Mouse (Mus musculus): ENCODE measurements around the gene Tnfrsf25. TPM values are rescaled to one million over a fixed set of nuclear protein-coding genes. Genes with fewer than 3 reads are reported as not detected.

Tnfrsf25 gene
- total RNA-seq, 2 experiments from 2014 or later: 0.76 to 0.84 TPM

DNA sequence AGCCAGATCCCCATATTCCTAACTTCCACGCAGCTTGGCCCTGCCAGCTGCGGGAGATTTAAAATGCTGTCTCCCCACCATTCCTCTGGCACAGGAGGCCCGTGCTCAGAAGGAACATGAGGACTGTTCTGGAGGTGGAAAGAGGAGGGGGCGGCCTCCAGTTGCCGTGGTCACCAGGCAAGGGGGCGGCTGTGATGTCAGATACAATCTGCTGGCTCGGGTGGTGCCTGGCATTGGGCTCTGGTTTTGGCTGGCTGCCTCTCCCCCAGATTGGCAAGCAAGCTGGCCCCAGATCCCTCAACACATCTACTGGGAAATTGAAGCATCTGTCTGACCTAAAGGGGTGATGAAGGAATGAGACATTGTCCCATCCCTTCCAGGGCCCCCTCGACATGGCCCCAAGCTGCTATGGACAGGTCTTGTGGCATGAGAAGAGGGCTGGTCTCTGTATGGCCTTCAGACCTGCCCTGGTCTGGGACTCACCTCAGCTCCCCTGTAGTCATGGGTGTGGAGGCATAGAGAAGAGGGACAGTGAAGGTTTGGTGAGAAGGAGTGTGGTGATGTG lies 27.1 kb upstream of the Tnfrsf25 start:
- no peak for DNase-seq
- intact Hi-C loops (cut with DNase I): no loop called here

DNA sequence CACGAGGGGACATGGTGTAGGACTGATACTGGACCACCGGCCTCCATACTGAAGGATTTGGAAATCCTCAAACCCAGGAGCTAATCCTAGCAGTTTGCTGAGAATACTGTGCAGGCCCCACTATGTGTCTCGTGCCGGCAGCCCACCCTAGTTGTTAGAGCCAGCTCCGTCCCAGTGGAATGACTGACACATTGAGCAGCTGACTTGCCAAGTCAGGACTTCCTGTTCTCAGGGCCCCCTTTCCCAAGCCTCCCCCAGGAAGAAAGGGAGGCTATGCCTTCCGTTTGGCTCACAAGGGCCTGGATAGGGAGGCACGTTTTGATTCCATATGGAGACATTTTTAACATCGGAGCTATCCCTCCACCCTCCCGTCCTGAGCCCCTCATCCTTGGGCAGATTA lies 25.5 kb upstream of the Tnfrsf25 start:
- no peak for DNase-seq
- intact Hi-C loops (cut with DNase I): no loop called here

DNA sequence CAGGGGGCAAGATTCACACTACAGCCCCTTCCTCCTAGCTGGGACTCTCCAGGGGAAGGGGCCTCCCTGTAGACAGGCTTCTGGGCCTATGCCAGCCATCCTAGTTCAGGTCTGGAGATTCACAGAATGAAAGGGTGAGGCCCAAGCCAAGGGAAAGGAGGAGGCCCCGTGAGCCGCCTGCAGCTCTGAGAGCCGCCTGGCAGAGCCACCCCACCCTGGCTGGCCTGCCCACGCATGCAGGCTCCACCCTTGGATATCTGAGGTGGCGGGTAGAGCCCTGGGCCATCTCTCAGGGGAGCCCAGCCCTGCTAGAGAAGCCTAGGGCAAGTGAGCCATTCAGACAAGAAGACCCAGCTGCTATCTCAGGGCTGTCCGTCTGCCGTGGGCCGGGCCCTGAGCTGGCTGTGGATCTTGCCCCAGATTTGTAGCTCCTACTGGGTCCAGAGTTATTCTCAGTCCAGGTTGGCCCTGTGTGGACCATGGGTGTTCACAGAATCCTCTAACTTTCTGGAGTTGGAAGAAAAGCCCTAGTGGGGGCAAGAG lies 22.9 kb upstream of the Tnfrsf25 start:
- DNase-seq: no peak
- intact Hi-C loops (cut with DNase I): no loop called here

DNA sequence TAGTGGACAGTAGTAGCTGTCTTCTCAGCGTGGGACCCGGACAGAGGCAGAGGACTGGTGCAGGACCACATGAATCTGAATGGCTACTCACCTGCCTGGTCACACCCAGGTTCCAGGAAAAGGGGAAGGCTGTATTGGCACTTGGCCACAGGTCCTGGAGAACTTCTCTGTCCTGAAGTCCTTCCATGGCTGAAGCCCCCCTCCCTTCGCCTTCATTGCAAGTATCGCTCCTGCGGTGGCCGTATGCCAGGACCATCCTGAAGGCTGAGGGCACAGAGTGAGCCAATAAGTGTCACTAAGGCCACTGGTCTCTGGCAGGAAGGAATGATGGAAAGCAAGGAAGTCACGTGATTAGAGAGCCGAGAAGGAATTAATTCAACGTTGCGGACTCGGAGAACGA lies 21.5 kb upstream of the Tnfrsf25 start:
- intact Hi-C loops (cut with DNase I): no loop called here
- DNase-seq: no peak

DNA sequence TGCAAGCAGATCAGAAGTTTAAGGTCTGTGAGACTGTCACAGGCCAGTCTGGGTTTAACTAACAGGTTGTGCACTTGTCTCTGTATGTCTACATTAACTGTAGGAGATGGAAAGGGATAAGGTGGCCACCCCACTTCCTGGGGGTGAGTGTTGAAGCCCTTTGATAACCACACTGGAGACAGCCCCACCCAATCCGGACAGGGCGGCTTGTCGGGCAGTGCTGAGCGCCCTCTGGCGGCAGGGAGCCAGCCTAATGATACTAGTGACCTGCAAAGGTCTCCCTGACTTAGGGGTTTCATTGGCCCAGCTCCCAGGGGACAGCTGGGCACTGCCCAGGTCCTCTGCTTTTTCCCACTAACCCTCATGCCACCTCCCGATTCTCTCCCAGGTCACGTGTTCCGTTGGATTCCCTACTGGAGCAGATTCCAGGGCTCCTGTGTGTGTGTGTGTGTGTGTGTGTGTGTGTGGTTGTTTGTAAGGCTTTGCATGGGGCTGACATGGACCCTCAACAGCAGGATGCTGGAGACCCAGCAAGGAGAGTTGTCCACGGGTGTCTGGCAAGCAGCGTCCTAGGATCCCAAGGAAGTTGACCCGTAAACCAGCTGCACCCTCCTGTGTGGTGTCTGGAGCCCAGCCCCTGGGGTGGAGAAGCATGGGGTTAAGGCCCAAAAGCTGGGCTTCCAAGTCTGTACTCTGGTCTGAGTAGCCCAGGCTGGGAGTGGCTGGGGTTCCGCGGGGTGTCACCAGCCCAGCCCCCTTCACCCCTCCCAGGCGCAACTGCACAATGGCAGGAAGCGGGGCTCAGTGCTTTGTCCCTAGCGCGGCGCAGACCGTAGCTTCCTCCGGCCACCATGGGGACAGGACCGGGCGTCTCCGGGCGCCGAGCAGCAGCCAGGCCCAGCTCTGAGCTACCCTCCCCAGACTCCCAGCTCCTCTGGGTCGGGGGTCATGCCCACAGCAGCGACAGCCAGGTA lies 19.5 kb upstream of the Tnfrsf25 start:
- intact Hi-C loops (cut with DNase I): loop anchor here (2.0 kb wide), 2 partner anchors 57 to 113 kb away; partner anchors contain the start of genes Nol9 and Tas1r1

GRCm38 (mm10) chr4:152096927-152097326 lies 18.8 kb upstream of the Tnfrsf25 start:
- intact Hi-C loops (cut with DNase I): loop anchor here (2.0 kb wide), 2 partner anchors 58 to 114 kb away; partner anchors contain the start of genes Nol9 and Tas1r1
- DNase-seq: no peak

More for the DNA sequence above, 19.5 kb upstream of the Tnfrsf25 start:
- DNase-seq: peak; percentile 74 to 77

DNA sequence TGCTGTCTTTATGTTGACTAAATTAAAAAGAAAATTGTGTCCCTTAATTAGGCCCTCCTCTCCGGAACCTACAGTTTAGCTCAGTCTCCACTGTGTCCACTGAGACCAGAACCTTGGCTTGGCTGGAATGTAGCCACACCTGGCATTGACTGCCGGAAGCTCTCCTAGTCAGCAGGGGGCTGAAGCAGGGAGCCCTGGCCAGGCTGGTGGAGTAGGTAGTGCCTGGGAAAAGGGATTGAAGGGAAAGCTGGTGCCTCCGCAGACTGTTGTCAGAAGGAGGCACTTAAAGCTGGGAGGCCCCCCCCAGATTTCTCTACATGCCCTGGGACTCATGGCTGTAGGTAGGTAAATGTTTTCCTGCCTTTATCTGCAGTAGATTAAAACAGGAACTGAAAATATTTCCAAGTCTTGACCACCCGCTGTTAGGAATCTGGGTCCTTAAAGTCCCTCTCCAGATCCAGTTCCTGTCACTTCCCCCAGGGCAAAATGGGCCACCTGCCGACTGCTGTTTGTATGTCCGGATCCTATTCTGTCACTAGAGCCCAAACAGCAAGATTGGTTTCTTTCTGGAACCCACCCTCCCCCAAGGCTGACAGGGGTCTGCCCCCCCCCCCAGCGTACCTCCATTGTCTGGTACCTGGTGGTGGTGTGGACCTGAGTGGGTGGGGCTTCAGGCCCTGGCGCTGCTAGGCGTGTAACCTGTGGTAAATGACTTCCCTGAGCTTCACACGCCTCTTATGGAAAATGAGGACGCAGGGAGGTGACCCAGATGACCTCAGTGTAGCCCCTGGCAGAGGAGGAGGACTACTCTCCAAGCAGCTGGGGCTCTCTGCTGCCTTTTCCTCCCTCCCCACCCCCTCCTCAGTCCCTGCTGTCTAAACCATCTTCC lies 17.6 kb upstream of the Tnfrsf25 start:
- intact Hi-C loops (cut with DNase I): loop anchor here (2.0 kb wide), 2 partner anchors 59 to 115 kb away; partner anchors contain the start of genes Nol9 and Tas1r1
- no peak for DNase-seq

DNA sequence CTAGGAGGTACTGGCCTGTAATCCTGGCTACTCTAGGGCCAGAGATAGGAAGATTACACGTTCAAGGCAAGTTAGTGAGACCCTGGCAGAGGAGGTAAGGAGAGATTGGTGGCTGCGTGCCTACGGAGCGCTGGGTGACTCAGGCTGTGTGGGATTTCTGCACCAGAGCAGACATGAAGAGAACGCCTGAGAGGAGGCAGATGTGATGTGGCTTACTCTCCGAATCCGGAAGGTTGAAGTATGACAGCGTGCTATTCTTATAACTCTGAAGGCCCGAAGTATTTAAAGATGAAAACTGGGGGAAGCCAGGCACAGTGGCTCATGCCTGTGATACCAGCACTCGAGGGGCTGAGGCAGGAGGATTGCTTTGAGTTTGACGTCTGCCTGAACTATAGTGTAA lies 15.2 kb upstream of the Tnfrsf25 start:
- DNase-seq: no peak
- intact Hi-C loops (cut with DNase I): no loop called here

- DNase-seq: no peak
- intact Hi-C loops (cut with DNase I): no loop called here
These were observed 14.6 kb upstream of the Tnfrsf25 start for GRCm38 (mm10) chr4:152101081-152101653.

GRCm38 (mm10) chr4:152101921-152102320 lies 13.8 kb upstream of the Tnfrsf25 start:
- intact Hi-C loops (cut with DNase I): no loop called here
- DNase-seq: no peak

DNA sequence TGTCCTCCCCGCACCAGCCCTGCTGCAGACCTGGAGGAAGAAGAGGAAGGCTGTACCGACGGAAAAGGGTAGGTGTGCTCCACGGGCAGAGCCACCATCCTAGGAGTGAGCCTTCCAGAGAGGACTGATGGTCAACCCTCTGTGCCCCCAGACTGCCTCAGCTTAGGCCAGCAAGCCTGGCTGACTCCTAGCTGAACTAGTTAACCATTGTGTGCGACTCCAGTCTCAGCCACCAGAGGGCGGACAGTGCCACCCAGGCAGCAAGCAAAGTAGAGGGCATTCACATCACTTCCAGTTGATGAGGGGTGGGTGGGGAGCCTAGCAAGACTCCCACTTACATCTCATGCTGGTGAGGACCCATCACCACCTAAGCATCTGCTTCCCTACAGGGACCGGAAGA lies 12.7 kb upstream of the Tnfrsf25 start:
- intact Hi-C loops (cut with DNase I): no loop called here
- peak in 1 of 2 experiments; percentile 63 for DNase-seq

DNA sequence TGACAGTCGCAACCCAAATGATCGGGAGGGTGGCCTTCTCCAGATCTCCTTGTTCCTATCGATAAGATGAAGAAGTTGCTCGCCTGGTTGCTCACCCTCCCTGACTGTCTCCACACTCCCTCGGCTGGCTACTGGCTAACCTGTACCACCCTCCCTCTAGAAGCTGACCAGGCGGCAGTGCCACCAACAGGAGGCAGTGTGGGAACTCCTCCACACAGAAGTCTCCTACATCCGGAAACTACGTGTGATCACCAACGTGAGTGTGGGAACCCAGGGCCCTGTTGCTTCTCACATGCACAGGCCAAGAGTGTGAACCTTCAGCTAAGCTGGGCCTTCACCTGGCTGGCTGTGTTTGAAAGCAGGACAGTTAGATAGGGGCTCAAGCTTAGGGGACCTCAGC lies 9.0 kb upstream of the Tnfrsf25 start:
- DNase-seq: no peak
- intact Hi-C loops (cut with DNase I): no loop called here

DNA sequence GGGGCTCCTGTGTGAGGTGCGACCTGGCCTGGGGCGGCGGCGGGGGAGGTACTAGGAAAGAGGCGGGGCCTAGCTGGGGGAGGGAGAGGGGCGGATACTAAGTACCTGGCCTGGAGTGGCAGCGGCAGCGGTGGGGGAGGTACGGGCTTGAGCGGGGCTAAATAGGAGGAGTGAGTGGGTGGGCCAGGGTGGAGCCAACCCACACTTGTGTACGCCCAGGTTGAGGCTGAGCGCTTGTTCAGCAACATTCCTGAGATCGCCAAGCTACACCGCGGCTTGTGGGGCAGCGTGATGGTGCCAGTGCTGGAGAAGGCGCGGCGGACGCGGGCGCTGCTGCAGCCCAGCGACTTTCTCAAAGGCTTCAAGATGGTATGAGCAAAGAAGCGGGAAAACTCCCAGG lies 8.2 kb upstream of the Tnfrsf25 start:
- intact Hi-C loops (cut with DNase I): no loop called here
- no peak for DNase-seq

- DNase-seq: no peak
- intact Hi-C loops (cut with DNase I): no loop called here
These were observed 7.7 kb upstream of the Tnfrsf25 start for GRCm38 (mm10) chr4:152107971-152108509.

- no peak for DNase-seq
- intact Hi-C loops (cut with DNase I): no loop called here
These were observed 7.1 kb upstream of the Tnfrsf25 start for GRCm38 (mm10) chr4:152108673-152109072.

DNA sequence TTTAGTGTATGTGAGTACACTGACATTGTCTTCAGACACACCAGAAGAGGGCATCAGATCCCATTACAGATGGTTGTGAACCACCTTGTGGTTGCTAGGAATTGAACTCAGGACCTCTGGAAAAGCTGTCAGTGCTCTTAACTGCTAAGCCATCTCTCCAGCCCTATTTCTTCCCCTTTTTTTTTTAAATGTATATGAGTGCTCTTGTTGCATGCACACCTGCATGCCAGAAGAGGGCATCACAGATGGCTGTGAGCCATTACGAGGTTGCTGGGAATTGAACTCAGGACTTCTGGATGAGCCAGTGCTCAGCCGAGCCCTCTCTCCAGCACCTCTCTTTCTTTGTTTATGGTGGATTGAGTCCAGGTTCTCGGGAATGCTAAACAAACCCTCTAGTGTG lies 6.2 kb upstream of the Tnfrsf25 start:
- no peak for DNase-seq
- intact Hi-C loops (cut with DNase I): no loop called here

- intact Hi-C loops (cut with DNase I): no loop called here
- no peak for DNase-seq
These were observed 5.0 kb upstream of the Tnfrsf25 start for GRCm38 (mm10) chr4:152110689-152111088.

- no peak for DNase-seq
These were observed 3.4 kb upstream of the Tnfrsf25 start for GRCm38 (mm10) chr4:152112329-152112728.

DNA sequence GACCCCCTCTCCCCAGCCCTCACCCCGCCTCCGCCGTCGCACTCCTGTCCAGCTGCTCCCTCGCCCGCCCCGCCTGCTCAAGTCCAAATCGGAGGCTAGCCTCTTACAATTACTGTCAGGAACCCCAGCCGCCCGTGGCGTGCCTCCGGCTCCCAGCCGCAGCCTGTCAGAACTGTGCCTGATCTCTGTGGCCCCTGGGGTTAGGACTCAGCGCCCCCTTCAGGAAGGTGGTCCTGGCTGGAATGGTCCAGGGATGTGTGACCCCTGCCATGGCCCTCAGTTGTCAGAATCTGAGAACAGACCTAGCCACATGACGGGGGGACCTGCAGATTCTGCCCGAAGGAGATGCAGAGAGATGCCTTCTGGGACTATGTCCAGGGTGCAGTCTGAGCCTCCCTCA lies 1.7 kb upstream of the Tnfrsf25 start:
- intact Hi-C loops (cut with DNase I): no loop called here
- no peak for DNase-seq

More at GRCm38 (mm10) chr4:152112329-152112728, 3.4 kb upstream of the Tnfrsf25 start:
- intact Hi-C loops (cut with DNase I): no loop called here

DNA sequence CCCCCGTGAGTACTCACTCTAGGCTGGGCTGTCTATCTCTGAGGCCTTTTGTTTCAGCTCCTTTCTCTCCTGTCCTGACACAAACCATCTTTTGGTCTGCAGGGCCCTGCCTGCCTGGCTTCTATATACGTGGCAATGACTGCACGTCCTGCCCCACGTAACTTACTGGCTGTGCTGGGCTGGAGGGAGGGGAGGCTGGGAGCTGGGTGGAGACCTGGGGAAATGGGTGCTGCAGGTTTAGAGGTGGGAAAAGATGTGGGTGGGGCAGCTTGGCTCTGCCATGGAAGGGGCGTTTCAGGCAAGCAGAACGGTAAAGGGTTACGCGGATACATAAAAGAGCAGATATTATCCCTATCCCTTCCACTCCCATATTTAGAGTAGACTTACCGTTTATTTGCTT lies 1.8 kb downstream of the Tnfrsf25 start:
- intact Hi-C loops (cut with DNase I): no loop called here
- no peak for DNase-seq

Data from gastrocnemius, postnatal 36 days (tissue).